5 mouse cellular contexts compared by ENCODE assay signal in genomic region chr9:21464565-21464928, GRCm38 (mm10). TPM values are rescaled to one million over a fixed set of nuclear protein-coding genes. Genes with fewer than 3 reads are reported as not detected.
DNase-seq lines count a peak whose midpoint lies in the region; TF ChIP-seq lines count a peak whose summit lies in the region.
"Not testable (repeated sequence)": the region's sequence is repeated elsewhere in the genome, so short reads cannot be mapped to it uniquely, and the experiment has no call there.

No protein-coding gene starts in this region.

- H3K27ac ChIP-seq in gastrocnemius, adult 2 months: peak overlapping the region; percentile 95; the same call in 1 of the 2 replicates
- peak overlapping the region; percentile 90; the same call in 1 of the 2 replicates for H3K27ac ChIP-seq in layer of hippocampus, adult 2 months
- H3K27ac ChIP-seq in thymus, adult 2 months (ENCODE audit: control insufficient read depth, insufficient read depth, low read length): peak overlapping the region; percentile 54; the same call in 1 of the 2 replicates

- H3K36me3 ChIP-seq in thymus, adult 2 months (ENCODE audit: control insufficient read depth, insufficient read depth, low read length): peaks cover 29% of the 10 kb centered on the region

- WGBS in thymus, adult 2 months: 59% methylated on average over 7 of the region's 7 CpGs

- not testable (repeated sequence) for H3K4me3 ChIP-seq in gastrocnemius, adult 2 months; layer of hippocampus, adult 2 months; thymus, adult 2 months (ENCODE audit: control insufficient read depth, insufficient read depth, low read length)

- TF ChIP-seq POLR2A in thymus, adult 2 months (IDR thresholded peaks at IDR 0.05; ENCODE audit: control insufficient read depth, extremely low read depth, insufficient read depth, low read length, poor library complexity): not testable (repeated sequence)

- intact Hi-C loops in gastrocnemius, adult 2 months (cut with DNase I): not testable (repeated sequence)

- not testable (repeated sequence) for H3K27me3 ChIP-seq in thymus, adult 2 months (ENCODE audit: control insufficient read depth, insufficient read depth, low read length)

- H3K4me1 ChIP-seq in thymus, adult 2 months (replicated peaks; ENCODE audit: control insufficient read depth, insufficient read depth, low read length): peaks cover 37% of the 10 kb centered on the region

- TF ChIP-seq CTCF in gastrocnemius, adult 2 months (IDR thresholded peaks at IDR 0.05); layer of hippocampus, adult 2 months (conservative IDR thresholded peaks at IDR 0.05); thymus, adult 2 months (IDR thresholded peaks at IDR 0.05; ENCODE audit: borderline replicate concordance, control insufficient read depth, extremely low read depth, insufficient read depth, low read length, poor library complexity): not testable (repeated sequence)

- DNase-seq in gastrocnemius, adult 2 months; layer of hippocampus, adult 2 months (ENCODE audit: low spot score in 2 of 2): not testable (repeated sequence)
- DNase-seq in thymus, adult 2 months: peak; percentile 22
- peak; percentile 51 for DNase-seq in thymus, postnatal 14 days
- DNase-seq in thymus, postnatal 4 days: peak; percentile 28

RNA-seq across cellular contexts. Expression of gene Dnm2, which starts 39.8 kb away (rescaled TPM):
- 10 to 100 TPM; 38.2 to 41.8 TPM for total RNA-seq in gastrocnemius, adult 2 months (2021)
- 10 to 100 TPM; 58.0 to 69.6 TPM for total RNA-seq in layer of hippocampus, adult 2 months (2021)
- polyA plus RNA-seq in thymus, adult 2 months (2012; rRNA removed): 374 and 422 TPM in 2 replicates

RNA-seq across cellular contexts. Expression of gene Tmed1, which starts 45.5 kb away (rescaled TPM):
- 10 to 100 TPM; 28.9 to 35.8 TPM for total RNA-seq in gastrocnemius, adult 2 months (2021)
- total RNA-seq in layer of hippocampus, adult 2 months (2021): 10 to 100 TPM; 13.5 to 15.5 TPM
- polyA plus RNA-seq in thymus, adult 2 months (2012; rRNA removed): 12.8 and 17.0 TPM in 2 replicates

RNA-seq across cellular contexts. Expression of gene Qtrt1, which starts 52.9 kb away (rescaled TPM):
- 1 to 10 TPM; 7.0 to 8.4 TPM for total RNA-seq in gastrocnemius, adult 2 months (2021)
- 10 to 100 TPM; 31.2 to 46.2 TPM for total RNA-seq in layer of hippocampus, adult 2 months (2021)
- polyA plus RNA-seq in thymus, adult 2 months (2012; rRNA removed): 46.4 and 48.2 TPM in 2 replicates
